Mouse (Mus musculus) brain, embryonic 14.5 days (tissue): ENCODE measurements at regions not wholly inside any gene's neighbourhood (a gene's known extent, or its start where the extent isn't known, plus 50 kb on each side); places are given as distances from the start of the nearest gene placed in this dataset.

Experiments
- DNase-seq: peaks from one replicate; pipeline ENCODE4 v3.0.0-alpha.2; 2011; ENCODE audit warnings: low read depth
- CTCF ChIP-seq: fragments of 200-500 bp; IDR thresholded peaks from 2 replicates; pipeline ENCODE4 v1.5.1; 2012; ENCODE audit warnings: inconsistent platforms, mild to moderate bottlenecking, moderate library complexity, borderline replicate concordance; ENCODE audit not compliant: insufficient read depth, insufficient read length; ENCODE audit errors: extremely low read depth
- POLR2A ChIP-seq: fragments of 200-500 bp; IDR thresholded peaks from 2 replicates; pipeline ENCODE4 v1.6.1; 2012; ENCODE audit warnings: mild to moderate bottlenecking, inconsistent platforms, borderline replicate concordance; ENCODE audit not compliant: poor library complexity, insufficient read depth, insufficient read length, severe bottlenecking; ENCODE audit errors: extremely low read depth

- DNase-seq, result peak; percentile 56
- TF ChIP-seq POLR2A (no peak), CTCF (no peak)
These were observed 246.1 kb upstream of the Cadm1 start for GRCm38 (mm10) chr9:47283746-47284455.

- DNase-seq, result peak; percentile 63
These were observed 242.8 kb upstream of the Cadm1 start for GRCm38 (mm10) chr9:47286930-47287722.

GRCm38 (mm10) chr9:47288587-47289199 is 241.3 kb upstream of the Cadm1 start:
- no peak for DNase-seq
- no peak for TF ChIP-seq CTCF
- TF ChIP-seq POLR2A, result no peak

More at GRCm38 (mm10) chr9:47286930-47287722, 242.8 kb upstream of the Cadm1 start:
- TF ChIP-seq POLR2A, result no peak
- TF ChIP-seq CTCF, result no peak

GRCm38 (mm10) chr9:47300633-47301032 is 229.3 kb upstream of the Cadm1 start:
- TF ChIP-seq CTCF (no peak), POLR2A (no peak)
- DNase-seq, result no peak

- peak; percentile 81 for DNase-seq
These were observed 222.7 kb upstream of the Cadm1 start for GRCm38 (mm10) chr9:47307125-47307751.

GRCm38 (mm10) chr9:47307752-47308500 is 222.0 kb upstream of the Cadm1 start:
- TF ChIP-seq CTCF (no peak), POLR2A (no peak)

More at GRCm38 (mm10) chr9:47307125-47307751, 222.7 kb upstream of the Cadm1 start:
- TF ChIP-seq CTCF (no peak), POLR2A (no peak)

GRCm38 (mm10) chr9:47313433-47313832 is 216.5 kb upstream of the Cadm1 start:
- DNase-seq, result peak; percentile 23
- TF ChIP-seq POLR2A, result no peak
- TF ChIP-seq CTCF, result no peak

More at GRCm38 (mm10) chr9:47307752-47308500, 222.0 kb upstream of the Cadm1 start:
- peak; percentile 86 for DNase-seq

GRCm38 (mm10) chr9:47314236-47314635 is 215.7 kb upstream of the Cadm1 start:
- TF ChIP-seq POLR2A (no peak), CTCF (no peak)

GRCm38 (mm10) chr9:47320345-47320744 is 209.6 kb upstream of the Cadm1 start:
- TF ChIP-seq CTCF (no peak), POLR2A (no peak)

More at GRCm38 (mm10) chr9:47314236-47314635, 215.7 kb upstream of the Cadm1 start:
- no peak for DNase-seq

GRCm38 (mm10) chr9:47321106-47321789 is 208.7 kb upstream of the Cadm1 start:
- no peak for DNase-seq

More at GRCm38 (mm10) chr9:47320345-47320744, 209.6 kb upstream of the Cadm1 start:
- no peak for DNase-seq

More at GRCm38 (mm10) chr9:47321106-47321789, 208.7 kb upstream of the Cadm1 start:
- TF ChIP-seq CTCF, result no peak
- no peak for TF ChIP-seq POLR2A
